Mouse (Mus musculus) small intestine, adult 2 months (tissue): ENCODE measurements around the gene Prss16.

Experiments used
- CTCF ChIP-seq: fragments of 200-500 bp; IDR thresholded peaks from 2 replicates; pipeline ENCODE4 v1.5.1; 2012; ENCODE audit warnings: low read depth, mild to moderate bottlenecking, control low read depth, inconsistent platforms, low read length, moderate library complexity, mixed read lengths; ENCODE audit not compliant: insufficient replicate concordance, insufficient read length; ENCODE audit errors: extremely low read depth
- POLR2A ChIP-seq: fragments of 200-500 bp; IDR thresholded peaks from 2 replicates; pipeline ENCODE4 v1.6.1; 2012; ENCODE audit warnings: low read depth, mild to moderate bottlenecking, control low read depth, inconsistent platforms, low read length, moderate library complexity

GRCm38 (mm10) chr13:21969269-21969668 is 40.3 kb downstream of the Prss16 start:
- TF ChIP-seq CTCF (no peak), POLR2A (no peak)
